Mouse (Mus musculus): ENCODE data around the gene Sart3.
A peak's percentile ranks its signal among the peaks of the same experiment; 100 is the strongest.

Gene Sart3

DNA sequence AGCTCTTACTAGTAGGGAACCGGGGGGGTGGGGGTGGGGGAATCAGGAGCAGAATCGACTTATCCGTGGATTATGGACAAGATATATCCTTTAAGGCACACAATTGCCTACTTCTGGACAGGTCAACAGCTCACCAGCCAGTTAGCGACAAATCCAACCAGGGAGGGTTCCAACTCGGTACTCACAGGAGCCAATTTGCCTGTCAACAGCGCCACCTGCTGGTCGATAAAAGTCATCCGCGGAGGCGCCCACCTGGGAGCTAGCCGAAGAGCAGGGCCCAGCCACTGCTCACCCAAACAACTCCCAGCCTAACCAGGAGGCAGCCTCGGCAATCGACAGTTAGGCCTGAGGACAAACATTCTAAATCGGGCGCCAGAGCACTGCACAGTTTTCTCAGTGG is 47.9 kb downstream of the Sart3 start, which contains the start of gene 1700069L16Rik:
Gene 1700069L16Rik (minus strand): TSS at position 327 of the 400 bp plus-strand sequence.
- peak; percentile 78 for DNase-seq (ENCODE audit: low read depth)

DNA sequence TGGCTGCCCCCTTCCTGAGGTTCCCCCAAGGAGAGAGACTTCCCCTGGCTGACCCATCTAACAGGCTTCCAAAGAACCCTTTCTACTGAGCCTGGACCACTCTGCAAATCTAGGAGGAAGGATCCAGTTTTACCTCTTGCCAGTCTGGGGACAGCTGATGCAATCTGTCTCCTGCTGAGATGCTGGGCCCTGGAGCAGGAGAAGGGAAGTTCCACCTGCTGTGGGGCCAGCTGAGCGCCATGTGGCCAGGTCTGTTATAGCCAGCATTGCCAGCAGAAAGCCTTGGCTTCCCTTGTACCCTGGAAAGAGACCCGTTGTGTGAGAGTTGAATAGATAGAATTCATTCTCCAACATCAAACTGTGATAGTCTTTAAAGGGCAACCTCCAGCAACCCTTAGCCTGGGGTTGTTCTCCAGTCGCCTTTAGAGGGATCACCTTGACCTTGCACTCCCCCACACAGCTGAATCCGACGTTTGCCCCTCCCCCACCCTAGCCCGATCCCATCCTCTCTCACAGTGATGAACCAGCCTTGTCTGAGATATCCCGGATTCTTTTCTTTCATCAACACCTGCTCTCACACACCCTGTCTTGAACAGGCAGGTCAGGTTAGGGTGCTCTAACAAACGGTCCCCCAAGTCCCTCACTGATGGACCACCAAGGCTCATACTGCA is 48.6 kb downstream of the Sart3 start:
- DNase-seq (ENCODE audit: low read depth) = no peak

- no peak for DNase-seq (ENCODE audit: low read depth)
Measured at GRCm38 (mm10) chr5:113722224-113723013, 49.9 kb downstream of the Sart3 start.

- no peak for DNase-seq (ENCODE audit: low read depth)
Measured at GRCm38 (mm10) chr5:113719221-113719661, 53.1 kb downstream of the Sart3 start.

DNA sequence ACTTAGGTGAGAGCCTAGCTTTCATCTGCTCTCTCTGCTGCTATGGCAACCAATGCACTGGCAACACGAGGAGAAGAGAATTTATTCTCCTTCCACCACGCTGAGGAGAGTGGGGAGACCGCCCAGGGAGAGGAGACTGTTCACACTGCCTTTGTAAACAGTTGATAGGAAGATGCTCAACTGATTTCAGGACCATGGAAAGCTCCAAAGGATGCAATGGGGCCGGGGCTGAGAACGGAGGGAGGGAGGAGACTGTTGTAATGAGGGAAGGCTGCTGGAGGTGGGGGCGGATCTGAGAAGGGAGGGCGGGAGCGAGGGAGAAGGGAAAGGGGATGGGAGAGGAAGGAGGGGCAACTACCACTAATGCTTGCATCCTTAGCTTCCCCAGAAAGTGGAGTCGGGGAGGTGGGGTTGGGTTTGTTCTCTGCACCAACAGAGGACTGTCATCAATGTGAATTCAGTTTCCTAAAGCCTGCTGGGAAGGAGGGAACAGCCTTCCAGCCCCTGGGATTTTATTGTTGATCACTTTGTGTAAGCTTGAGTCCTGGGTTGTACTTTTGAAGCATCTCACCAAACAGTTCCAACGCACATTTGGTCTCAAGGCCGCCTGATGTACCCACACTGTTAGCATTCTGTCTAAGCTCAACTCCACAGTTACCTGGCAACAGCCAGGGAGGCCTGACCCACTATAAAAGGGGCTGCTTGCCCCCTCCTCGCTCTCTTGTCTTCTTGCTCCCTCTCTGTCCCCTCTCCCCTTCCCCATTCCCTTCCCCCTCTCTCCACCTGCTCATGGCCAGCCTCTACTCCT is 55.5 kb downstream of the Sart3 start:
- peak; percentile 64 for DNase-seq (ENCODE audit: low read depth)

- no peak for DNase-seq (ENCODE audit: low read depth)
Measured at GRCm38 (mm10) chr5:113712861-113713260, 59.4 kb downstream of the Sart3 start.

DNA sequence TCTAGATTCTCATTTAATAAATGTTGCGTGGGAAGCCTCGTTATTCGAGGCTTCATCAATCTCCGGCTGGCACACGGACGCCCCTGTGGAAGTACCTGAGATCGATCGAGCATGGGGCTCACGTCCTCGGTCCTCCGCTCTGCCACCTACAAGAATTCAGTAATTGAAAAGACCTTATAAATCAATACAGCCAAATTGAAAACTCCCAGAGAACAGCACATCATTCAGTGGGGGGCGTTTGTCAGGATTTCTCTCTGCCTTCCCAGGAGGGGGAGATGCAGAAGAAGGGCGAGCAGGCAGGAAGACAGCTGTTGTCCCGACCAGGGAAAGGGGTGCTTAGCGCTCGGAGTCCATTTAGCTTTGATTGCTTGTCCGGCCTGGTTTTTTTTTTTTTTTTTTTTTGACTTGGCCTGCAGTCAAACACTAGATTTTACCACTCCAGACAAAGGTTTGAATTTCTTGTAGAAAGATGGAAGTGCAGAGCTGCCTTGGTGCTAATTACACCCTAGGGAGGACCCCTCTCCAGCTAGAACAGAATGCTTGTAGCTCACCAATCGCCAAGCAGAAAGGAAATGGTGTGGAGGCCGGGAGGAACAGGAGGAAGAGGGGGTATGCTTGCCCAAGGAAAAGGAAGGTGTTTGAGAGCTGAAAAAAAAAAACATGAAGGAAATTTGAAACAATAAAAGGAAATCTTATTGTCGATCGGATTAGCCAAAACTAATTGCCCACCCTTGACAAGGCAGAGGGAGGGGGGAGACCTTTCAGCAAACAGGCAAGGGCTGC is 68.3 kb downstream of the Sart3 start:
- no peak for DNase-seq (ENCODE audit: low read depth)

DNA sequence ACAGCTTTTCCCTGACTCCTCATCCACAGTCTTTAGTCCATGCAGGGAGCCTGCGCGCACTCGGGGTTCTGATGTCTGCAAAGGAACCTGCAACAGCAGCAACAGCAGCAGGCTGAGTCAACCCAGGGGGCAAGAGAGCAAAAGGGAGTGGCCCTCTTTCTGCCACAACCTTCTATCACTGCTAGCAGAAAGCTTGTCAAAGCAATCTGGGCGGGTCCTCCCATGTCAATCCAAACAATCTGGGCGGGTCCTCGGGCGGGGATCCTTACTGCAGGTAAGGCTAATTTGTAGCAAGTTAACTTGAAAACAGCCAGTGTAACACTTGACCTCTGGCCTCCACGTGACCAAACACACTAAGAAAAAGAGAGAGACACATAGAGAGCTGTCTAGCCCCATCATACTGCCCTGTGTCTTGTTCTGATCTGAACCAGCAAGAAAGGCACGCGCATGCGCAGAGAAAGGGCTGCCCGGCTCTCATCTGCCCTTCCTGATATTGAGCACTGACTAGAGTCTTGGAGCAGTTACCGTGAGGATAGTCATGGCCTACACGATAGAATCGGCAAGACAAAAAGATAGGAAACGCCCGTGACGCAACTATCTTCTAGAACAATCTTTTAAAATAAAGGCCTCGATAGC is 71.8 kb downstream of the Sart3 start:
- DNase-seq (ENCODE audit: low read depth) = no peak

GRCm38 (mm10) chr5:113694415-113694814 is 77.9 kb downstream of the Sart3 start:
- DNase-seq (ENCODE audit: low read depth) = no peak

GRCm38 (mm10) chr5:113694000-113694399 is 78.3 kb downstream of the Sart3 start:
- no peak for DNase-seq (ENCODE audit: low read depth)

DNA sequence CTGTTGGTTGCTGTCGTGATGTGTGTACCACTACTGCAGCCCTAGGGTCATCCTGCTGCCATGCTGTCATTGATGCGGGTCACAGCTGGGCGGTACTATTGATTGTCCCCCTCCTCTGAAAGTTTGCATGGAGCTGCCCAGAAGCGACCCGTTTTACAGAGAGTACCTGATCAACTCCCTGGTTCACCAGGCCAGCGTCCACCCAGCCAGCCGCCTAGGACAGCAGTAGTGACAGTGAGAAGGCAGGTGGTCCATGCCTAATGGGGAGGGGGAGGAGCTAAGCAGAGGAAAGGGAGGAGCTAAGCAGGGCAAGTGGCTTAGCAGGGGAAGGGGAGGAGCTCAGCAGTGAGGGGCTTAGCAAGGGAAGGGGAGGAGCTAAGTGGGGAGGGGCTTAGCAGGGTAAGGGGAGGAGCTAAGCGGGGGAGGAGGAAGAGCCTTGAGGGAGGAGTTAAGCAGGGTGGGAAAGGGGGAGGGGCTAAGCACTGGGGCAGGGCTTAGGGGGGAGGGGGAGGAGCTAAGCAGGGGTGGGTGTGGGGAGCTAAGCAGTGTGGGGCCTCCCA is 79.0 kb downstream of the Sart3 start:
- no peak for DNase-seq (ENCODE audit: low read depth)
